Mouse (Mus musculus) forebrain, postnatal 0 days (tissue): ENCODE measurements around the gene C5ar1. TPM values are rescaled to one million over a fixed set of nuclear protein-coding genes. Genes with fewer than 3 reads are reported as not detected.

Source experiments
- ATAC-seq: fragments of 200-750 bp; cut with Nextera tagmentation; 2 replicates; pipeline ENCODE4 v1.8.0; 2017; ENCODE audit warnings: mild to moderate bottlenecking, moderate library complexity
- DNase-seq: peaks from one replicate; pipeline ENCODE4 v3.0.0-alpha.2; 2015
- H3K27ac ChIP-seq: fragments of 300-500 bp; sonication (generic); 2 replicates; pipeline ENCODE4 v1.5.1; 2014; ENCODE audit warnings: low read depth, mild to moderate bottlenecking, antibody characterized with exemption, low read length, moderate library complexity, mixed read lengths
- H3K27me3 ChIP-seq: fragments of 300-500 bp; sonication (generic); 2 replicates; pipeline ENCODE4 v1.6.1; 2014; ENCODE audit warnings: mild to moderate bottlenecking, low read length, mixed read lengths; ENCODE audit not compliant: insufficient read depth
- H3K36me3 ChIP-seq: fragments of 300-500 bp; sonication (generic); 2 replicates; pipeline ENCODE4 v1.6.1; 2014; ENCODE audit warnings: mild to moderate bottlenecking, moderate library complexity; ENCODE audit not compliant: insufficient read depth
- H3K4me1 ChIP-seq: fragments of 300-500 bp; sonication (generic); 2 replicates; pipeline ENCODE4 v1.6.1; 2014; ENCODE audit warnings: antibody characterized with exemption; ENCODE audit not compliant: insufficient read depth
- H3K4me2 ChIP-seq: fragments of 300-500 bp; sonication (generic); 2 replicates; pipeline ENCODE4 v1.6.1; 2014; ENCODE audit warnings: low read depth, mild to moderate bottlenecking, moderate library complexity
- H3K4me3 ChIP-seq: fragments of 300-500 bp; sonication (generic); 2 replicates; pipeline ENCODE4 v1.5.1; 2014; ENCODE audit warnings: low read depth, low read length, mixed read lengths
- H3K9ac ChIP-seq: fragments of 300-500 bp; sonication (generic); 2 replicates; pipeline ENCODE4 v1.6.1; 2014; ENCODE audit warnings: mild to moderate bottlenecking
- H3K9me3 ChIP-seq: fragments of 300-500 bp; sonication (generic); 2 replicates; pipeline ENCODE4 v1.6.1; 2016; ENCODE audit warnings: low read length
- CTCF ChIP-seq: sonication (generic); IDR thresholded peaks from 2 replicates; pipeline ENCODE4 v1.5.1; 2016; ENCODE audit warnings: antibody characterized with exemption, control low read depth, low read depth
- WGBS: fragments of 180-500 bp; shearing (Covaris S2); extraction: QIAGEN DNeasy Blood & Tissue Kit; methylation state at CpG from one replicate; pipeline ENCODE4 v1.1.7; 2014; 5-methylcytosine and 5-hydroxymethylcytosine counted together
- polyA plus RNA-seq: library from polyadenylated mRNA; unstranded; fragments of >200 nt; fragmentation: Nextera tagmentation; extraction: Ambion mirVana; gene quantifications from 2 replicates; pipeline ENCODE4 v1.2.1, GENCODE M21; 2015
- total RNA-seq: library from RNA; depleted of rRNA; stranded (reverse); fragments of >200 nt; gene quantifications from 2 replicates; pipeline ENCODE4 v1.2.3, GENCODE M21; 2014

C5ar1 gene
- total and polyA plus RNA-seq, 2 experiments from 2014 or later = 0.52 to 1.7 TPM

DNA sequence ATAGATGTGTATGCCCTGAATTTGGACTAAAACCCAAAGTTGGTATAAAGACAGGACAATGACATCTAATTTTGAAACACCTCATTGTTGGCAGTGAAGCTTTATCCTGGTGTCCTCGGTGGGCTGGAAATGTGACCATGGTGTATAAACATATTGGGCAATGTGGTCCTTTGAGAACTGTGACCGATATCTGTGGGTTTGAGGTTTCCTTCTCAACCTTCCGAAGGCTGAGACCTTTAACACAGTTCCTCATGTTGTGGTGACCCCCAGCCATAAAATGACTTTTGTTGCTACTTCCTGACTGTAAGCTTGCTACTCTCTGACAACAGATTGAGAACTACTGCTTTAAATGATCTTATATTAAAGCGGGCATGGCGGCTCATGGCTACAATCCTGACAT, 8.7 kb downstream of the C5ar1 start:
- H3K27me3 ChIP-seq = no peaks in the 10 kb centered on the region
- no peak for TF ChIP-seq CTCF
- 90% methylated on average over 5 of the region's 5 CpGs for WGBS
- no peaks in the 10 kb centered on the region for H3K9me3 ChIP-seq
- no peak overlapping the region for H3K27ac ChIP-seq
- no peak overlapping the region for H3K4me2 ChIP-seq
- no peak for DNase-seq
- no peak for ATAC-seq
- no peak overlapping the region for H3K9ac ChIP-seq
- H3K4me1 ChIP-seq = no peaks in the 10 kb centered on the region
- H3K4me3 ChIP-seq = no peak overlapping the region
- no peaks in the 10 kb centered on the region for H3K36me3 ChIP-seq

DNA sequence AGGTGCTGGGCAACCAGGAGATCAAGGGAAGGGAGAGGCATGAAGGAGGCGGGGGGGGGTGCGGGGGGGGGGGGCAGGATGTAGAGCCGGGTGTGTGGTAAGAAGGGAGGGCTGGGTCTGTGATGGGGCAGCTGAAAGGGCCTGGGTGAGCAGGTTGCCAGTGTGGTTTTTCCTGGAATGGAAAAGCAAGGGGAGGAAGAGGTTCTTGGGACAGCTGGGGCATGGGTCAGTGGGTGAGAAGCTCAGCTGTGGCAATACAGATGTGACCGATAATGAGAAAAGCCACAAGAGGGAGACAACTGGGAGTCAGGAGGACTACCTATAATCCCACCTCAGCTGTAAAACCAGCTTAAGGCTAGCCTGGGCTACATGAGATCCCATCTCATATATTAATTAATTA, 13.4 kb downstream of the C5ar1 start:
- TF ChIP-seq CTCF = no peak
- Histone ChIP-seq H3K4me2 (no peak overlapping the region), H3K4me3 (no peak overlapping the region), H3K27me3 (no peaks in the 10 kb centered on the region), H3K36me3 (no peaks in the 10 kb centered on the region), H3K27ac (no peak overlapping the region), H3K4me1 (no peaks in the 10 kb centered on the region), H3K9ac (no peak overlapping the region), H3K9me3 (no peaks in the 10 kb centered on the region)
- ATAC-seq (no peak), DNase-seq (no peak)
- WGBS = 55% methylated on average over 2 of the region's 4 CpGs

DNA sequence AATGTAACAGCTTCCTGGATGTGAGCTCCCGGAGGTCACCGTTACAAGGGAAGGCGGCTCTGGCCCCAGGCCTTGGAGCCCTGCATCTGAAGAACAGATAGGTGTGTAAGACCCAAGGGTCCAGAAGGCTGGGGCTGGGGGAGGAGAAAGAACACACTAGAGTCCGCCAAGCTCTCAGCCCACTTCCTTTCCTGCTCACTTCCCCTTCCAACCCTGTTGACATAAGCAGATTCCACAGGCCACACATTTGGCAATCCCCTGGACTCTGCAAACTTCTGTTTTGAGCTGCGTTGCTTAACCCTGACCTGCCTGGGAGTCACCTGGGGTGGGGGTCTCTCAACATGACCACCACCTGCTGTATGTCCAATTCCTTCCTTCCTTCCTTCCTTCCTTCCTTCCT, 15.3 kb downstream of the C5ar1 start, which contains the start of gene C5ar2:
TSS of gene C5ar2 (minus strand) at position 88 of the 400 bp plus-strand sequence.
- Histone ChIP-seq H3K27ac (no peak within 1 kb of the TSS), H3K9me3 (no peaks in the 10 kb centered on the region), H3K4me3 (no peak within 1 kb of the TSS), H3K9ac (no peak within 1 kb of the TSS), H3K4me1 (no peaks in the 10 kb centered on the region), H3K4me2 (no peak within 1 kb of the TSS), H3K27me3 (no peaks in the 10 kb centered on the region), H3K36me3 (no peaks in the 10 kb centered on the region)
- TF ChIP-seq CTCF = no peak
- DNase-seq = no peak
- WGBS = 86% methylated on average over 5 of the region's 5 CpGs
- no peak for ATAC-seq

DNA sequence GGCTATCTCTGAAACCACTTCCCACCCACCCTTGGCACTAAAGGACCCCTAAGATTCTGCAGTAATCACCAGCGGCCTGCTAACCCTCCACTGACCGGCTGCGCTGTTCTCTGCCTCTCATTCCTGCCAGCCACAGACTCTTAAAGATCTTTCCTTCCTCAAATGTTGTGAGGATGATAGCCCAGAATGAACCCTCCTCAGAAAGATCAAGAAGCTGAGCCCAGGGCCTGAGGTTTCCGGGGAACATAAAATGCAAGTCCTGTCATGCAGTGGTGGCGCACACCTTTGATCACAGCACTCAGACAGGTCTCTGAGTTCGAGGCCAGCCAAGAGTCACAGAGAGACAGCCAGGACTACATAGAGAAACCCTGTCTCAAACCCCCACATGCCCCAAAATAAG, 17.1 kb downstream of the C5ar1 start:
- DNase-seq = no peak
- H3K36me3 ChIP-seq = no peaks in the 10 kb centered on the region
- 85% methylated on average over 6 of the region's 6 CpGs for WGBS
- no peak overlapping the region for H3K9ac ChIP-seq
- H3K27me3 ChIP-seq = no peaks in the 10 kb centered on the region
- ATAC-seq = no peak
- no peak overlapping the region for H3K4me2 ChIP-seq
- no peak overlapping the region for H3K4me3 ChIP-seq
- H3K27ac ChIP-seq = no peak overlapping the region
- no peaks in the 10 kb centered on the region for H3K9me3 ChIP-seq
- TF ChIP-seq CTCF = no peak
- H3K4me1 ChIP-seq = no peaks in the 10 kb centered on the region

DNA sequence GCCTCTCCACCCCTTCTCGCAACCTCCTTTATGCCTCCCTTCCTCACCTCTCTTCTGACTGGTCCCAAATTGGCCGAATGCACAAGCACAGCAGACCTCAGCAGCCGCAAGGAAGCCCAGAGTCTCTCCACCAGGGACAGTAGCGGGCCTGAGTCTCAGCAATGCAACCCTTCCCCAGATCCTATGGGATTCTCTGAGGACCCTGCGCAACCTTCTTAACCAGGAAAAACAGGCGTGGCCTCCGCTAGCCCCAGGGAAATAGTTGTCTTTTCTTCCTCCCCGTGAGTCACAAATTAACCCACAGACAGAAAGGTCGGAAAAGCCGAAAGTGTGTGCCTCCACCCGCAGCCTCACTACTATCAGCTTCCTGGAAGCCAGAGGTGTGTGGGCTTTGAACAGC, 17.6 kb downstream of the C5ar1 start:
- 62% methylated on average over 11 of the region's 11 CpGs for WGBS
- H3K9ac ChIP-seq = no peak overlapping the region
- TF ChIP-seq CTCF = no peak
- no peak for ATAC-seq
- no peak overlapping the region for H3K4me2 ChIP-seq
- H3K4me1 ChIP-seq = no peaks in the 10 kb centered on the region
- no peaks in the 10 kb centered on the region for H3K36me3 ChIP-seq
- H3K9me3 ChIP-seq = no peaks in the 10 kb centered on the region
- DNase-seq = no peak
- H3K27me3 ChIP-seq = no peaks in the 10 kb centered on the region
- no peak overlapping the region for H3K27ac ChIP-seq
- no peak overlapping the region for H3K4me3 ChIP-seq

DNA sequence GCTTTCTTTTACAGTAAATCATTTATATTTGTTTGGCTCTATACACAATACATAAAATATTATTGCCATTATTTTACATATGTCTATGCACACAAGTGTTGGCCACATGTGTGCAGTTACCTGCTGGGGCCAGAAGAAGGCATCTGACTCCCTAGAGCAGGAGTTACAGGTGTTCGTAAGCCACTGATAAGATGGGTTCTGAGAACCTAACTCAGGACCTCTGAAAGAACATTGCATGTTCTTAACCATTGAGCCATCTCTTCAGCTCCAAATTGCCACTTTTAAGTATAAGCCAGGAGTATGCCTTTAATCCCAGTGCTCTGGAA, 18.4 kb downstream of the C5ar1 start:
- Histone ChIP-seq H3K4me1 (no peaks in the 10 kb centered on the region), H3K9ac (no peak overlapping the region), H3K9me3 (no peaks in the 10 kb centered on the region), H3K27me3 (no peaks in the 10 kb centered on the region), H3K4me3 (no peak overlapping the region), H3K4me2 (no peak overlapping the region), H3K27ac (no peak overlapping the region), H3K36me3 (no peaks in the 10 kb centered on the region)
- 91% methylated on average over 1 of the region's 1 CpGs for WGBS
- DNase-seq (no peak), ATAC-seq (no peak)
- TF ChIP-seq CTCF = no peak

DNA sequence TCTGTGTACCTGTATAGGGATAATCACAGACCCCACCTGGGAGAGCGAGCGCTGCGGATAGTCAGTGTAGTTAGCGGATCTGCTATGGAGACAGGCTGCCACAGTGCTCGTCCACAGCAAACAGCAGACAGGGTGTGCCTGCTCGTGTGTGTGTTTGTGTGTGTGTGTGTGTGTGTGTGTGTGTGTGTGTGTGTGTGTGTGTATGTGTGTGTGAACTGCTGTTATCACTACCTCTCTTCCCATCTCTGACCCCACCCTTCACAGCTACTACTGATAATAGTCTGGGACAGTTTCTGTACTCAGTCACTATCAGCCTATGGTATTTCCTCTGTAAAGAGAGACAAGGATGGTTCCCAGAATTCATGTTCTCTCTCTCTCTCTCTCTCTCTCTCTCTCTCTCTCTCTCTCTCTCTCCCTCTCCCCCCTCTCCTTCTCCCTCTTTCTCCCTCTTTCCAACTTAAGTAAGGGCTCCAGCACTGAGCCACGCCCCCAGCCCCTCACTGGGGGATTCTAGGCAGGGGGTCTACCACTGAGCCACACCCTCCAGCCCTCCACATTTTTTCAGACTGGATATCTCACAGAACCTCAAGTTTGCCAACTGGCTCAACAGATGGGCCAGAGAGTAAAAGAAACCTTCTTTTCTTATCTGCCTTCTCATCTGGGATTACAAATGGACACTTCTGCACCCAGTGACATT, 18.9 kb downstream of the C5ar1 start:
- Histone ChIP-seq H3K4me1 (no peaks in the 10 kb centered on the region), H3K4me2 (no peak overlapping the region), H3K27me3 (no peaks in the 10 kb centered on the region), H3K27ac (no peak overlapping the region), H3K4me3 (no peak overlapping the region), H3K9me3 (no peaks in the 10 kb centered on the region), H3K9ac (no peak overlapping the region), H3K36me3 (no peaks in the 10 kb centered on the region)
- 80% methylated on average over 7 of the region's 7 CpGs for WGBS
- no peak for ATAC-seq
- no peak for DNase-seq
- no peak for TF ChIP-seq CTCF
